Mouse (Mus musculus) bone marrow, adult 2 months (tissue): ENCODE data around the gene Pdhb. TPM values are rescaled to one million over a fixed set of nuclear protein-coding genes. Genes with fewer than 3 reads are reported as not detected.

Experiments used
- H3K27ac ChIP-seq: fragments of 200-500 bp; 2 replicates; pipeline ENCODE4 v1.5.1; 2012; ENCODE audit warnings: low read depth, mild to moderate bottlenecking, control low read depth, inconsistent platforms, low read length; ENCODE audit not compliant: control insufficient read depth, poor library complexity, insufficient read depth
- H3K4me1 ChIP-seq: fragments of 200-500 bp; 2 replicates; pipeline ENCODE4 v1.6.1; 2011; ENCODE audit warnings: low read length; ENCODE audit not compliant: control insufficient read depth, insufficient read depth
- H3K4me3 ChIP-seq: fragments of 200-500 bp; replicated peaks from 2 replicates; pipeline ENCODE3; 2011; ENCODE audit warnings: mild to moderate bottlenecking, low read depth, low read length, control low read depth; ENCODE audit not compliant: control insufficient read depth
- CTCF ChIP-seq: fragments of 200-500 bp; IDR thresholded peaks from 2 replicates; pipeline ENCODE4 v1.5.1; 2011; ENCODE audit warnings: low read length, control low read depth; ENCODE audit not compliant: control insufficient read depth, insufficient read depth
- POLR2A ChIP-seq: fragments of 200-500 bp; IDR thresholded peaks from 2 replicates; pipeline ENCODE4 v1.6.1; 2011; ENCODE audit warnings: low read depth, mild to moderate bottlenecking, control low read depth, low read length, borderline replicate concordance; ENCODE audit not compliant: control insufficient read depth
- WGBS: fragments of 180-500 bp; shearing (Covaris S2); methylation state at CpG from one replicate; pipeline ENCODE4 v1.1.7; 2018; 5-methylcytosine and 5-hydroxymethylcytosine counted together
- polyA plus RNA-seq: library from polyadenylated mRNA; stranded (reverse); fragments of >200 nt; gene quantifications from 2 replicates; pipeline ENCODE4 v1.2.4, GENCODE M21; 2011; ENCODE audit warnings: low replicate concordance; ENCODE audit not compliant: missing spikeins, insufficient read depth, insufficient read length

The Pdhb gene
- polyA plus RNA-seq, 1 experiment, result 77.9 TPM

DNA sequence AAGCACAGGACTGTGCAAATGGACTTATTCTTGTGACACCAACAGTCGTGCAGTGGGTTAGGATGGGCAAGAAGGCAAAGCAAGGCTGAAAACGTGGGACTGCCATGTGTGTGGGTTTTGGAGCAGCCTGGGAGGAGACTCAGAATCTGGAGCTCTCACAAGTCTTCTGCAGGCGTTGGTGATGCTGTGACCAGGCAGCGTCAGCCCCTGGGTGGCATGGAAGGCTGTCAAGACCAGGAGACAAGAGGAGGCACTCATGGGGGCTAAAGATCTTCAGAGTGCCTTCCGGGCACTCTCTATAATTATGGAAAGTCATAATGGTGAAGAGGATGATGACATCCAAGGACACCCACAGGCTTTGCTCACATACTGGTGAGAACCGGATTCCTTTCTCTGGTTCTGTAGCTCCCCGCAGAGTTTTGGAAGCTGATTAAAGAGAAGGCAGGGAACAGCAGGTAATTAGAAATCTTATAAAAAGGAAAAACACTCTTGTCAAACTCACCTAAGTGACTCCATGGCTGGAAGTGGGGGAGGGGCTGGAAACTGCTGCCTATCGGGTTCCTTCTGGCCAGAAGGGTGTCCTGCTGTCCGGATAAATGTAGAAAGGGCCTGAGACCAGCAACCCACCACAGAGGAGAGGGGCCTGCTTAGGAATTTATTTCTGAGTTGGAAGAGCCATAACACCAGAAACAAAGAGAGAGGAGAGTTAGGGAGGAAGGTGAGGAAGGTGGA, 33.5 kb upstream of the Pdhb start:
- H3K27ac ChIP-seq, result no peak overlapping the region
- no peaks in the 10 kb centered on the region for H3K4me1 ChIP-seq
- H3K4me3 ChIP-seq, result no peak overlapping the region
- WGBS, result 72% methylated on average over 9 of the region's 9 CpGs
- TF ChIP-seq POLR2A, result no peak
- no peak for TF ChIP-seq CTCF

- Histone ChIP-seq H3K4me1 (no peaks in the 10 kb centered on the region), H3K27ac (no peak overlapping the region), H3K4me3 (no peak overlapping the region)
- TF ChIP-seq POLR2A (no peak), CTCF (no peak)
- WGBS, result 65% methylated on average over 3 of the region's 3 CpGs
Measured at GRCm38 (mm10) chr14:8201715-8202114, 28.9 kb upstream of the Pdhb start.

DNA sequence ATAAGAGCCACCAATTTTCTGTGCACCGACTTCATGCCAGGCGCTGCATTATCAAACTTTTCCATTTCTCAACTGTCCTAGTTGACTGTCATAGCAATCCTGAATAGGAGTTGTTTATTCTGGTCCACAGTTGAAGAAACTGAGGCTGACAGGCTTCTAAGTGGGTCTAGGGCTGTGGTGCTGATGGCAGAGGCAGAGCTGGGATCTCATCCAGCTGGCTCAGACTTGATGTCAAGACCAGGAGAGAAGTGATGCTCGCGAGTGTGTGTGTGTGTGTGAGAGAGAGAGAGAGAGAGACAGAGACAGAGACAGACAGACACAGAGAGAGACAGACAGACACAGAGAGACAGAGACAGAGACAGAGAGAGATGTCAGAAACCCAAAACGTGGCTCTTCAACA, 27.9 kb upstream of the Pdhb start:
- H3K27ac ChIP-seq, result no peak overlapping the region
- 80% methylated on average over 5 of the region's 5 CpGs for WGBS

DNA sequence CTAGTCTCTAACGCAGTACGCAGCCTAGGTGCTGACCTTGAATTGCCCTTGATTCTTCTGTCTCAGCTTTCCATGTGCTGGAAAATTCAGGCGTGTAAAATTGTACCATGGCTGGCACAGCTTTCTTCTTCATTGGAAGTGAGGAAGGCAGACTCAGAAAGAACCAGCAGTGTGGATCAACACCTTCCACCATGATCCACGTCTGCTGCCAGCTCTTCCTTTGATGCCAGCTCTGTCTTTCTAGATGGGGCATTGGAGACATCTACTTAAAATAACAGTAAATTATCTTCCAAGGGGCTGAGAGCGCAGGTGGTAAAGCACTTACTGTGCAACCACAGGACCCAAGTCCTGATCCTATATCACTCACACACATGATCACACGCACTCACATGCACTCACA, 19.9 kb upstream of the Pdhb start:
- Histone ChIP-seq H3K27ac (no peak overlapping the region), H3K4me3 (no peak overlapping the region), H3K4me1 (no peaks in the 10 kb centered on the region)
- WGBS, result 84% methylated on average over 6 of the region's 6 CpGs
- TF ChIP-seq POLR2A (no peak), CTCF (no peak)

More for the DNA sequence above, 27.9 kb upstream of the Pdhb start:
- TF ChIP-seq CTCF (no peak), POLR2A (no peak)
- Histone ChIP-seq H3K4me1 (no peaks in the 10 kb centered on the region), H3K4me3 (no peak overlapping the region)

DNA sequence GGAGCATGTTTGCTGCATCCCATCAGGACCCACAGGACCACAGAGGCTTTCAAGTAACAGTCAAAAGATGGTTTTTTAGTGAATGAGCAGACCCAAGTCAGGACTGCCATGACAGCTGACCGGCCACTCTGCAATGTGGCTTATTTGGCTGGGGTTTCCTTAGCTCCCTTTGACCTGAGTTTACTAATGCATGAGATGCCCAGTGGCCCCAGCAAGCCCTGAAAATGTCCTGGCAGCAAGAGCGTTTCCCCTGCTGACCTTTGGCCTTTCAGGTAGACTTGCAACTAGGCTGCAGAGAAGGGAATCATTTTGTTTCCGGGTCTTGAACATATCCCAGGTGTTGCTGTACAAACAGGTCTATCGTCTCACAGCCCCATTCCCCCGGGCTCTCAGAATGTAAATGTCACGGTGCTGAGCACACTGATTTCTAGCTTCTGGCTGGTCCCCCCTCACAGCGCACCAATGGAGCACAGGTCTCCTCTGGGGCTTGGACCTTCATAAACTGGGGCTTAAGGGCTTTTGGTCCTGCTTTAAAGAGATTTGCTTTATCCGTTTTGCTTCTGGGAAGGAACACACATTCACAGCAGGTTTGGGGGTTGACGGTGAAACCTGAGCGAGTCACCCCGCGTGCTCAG, 18.6 kb upstream of the Pdhb start:
- no peaks in the 10 kb centered on the region for H3K4me1 ChIP-seq
- WGBS, result 85% methylated on average over 12 of the region's 12 CpGs
- H3K27ac ChIP-seq, result no peak overlapping the region
- no peak for TF ChIP-seq CTCF
- TF ChIP-seq POLR2A, result no peak
- H3K4me3 ChIP-seq, result no peak overlapping the region

- Histone ChIP-seq H3K27ac (no peak overlapping the region), H3K4me3 (no peak overlapping the region), H3K4me1 (no peaks in the 10 kb centered on the region)
- no peak for TF ChIP-seq CTCF
- TF ChIP-seq POLR2A, result no peak
- WGBS, result 84% methylated on average over 3 of the region's 3 CpGs
Measured at GRCm38 (mm10) chr14:8190556-8190955, 17.7 kb upstream of the Pdhb start.

GRCm38 (mm10) chr14:8186278-8187045, 13.6 kb upstream of the Pdhb start:
- Histone ChIP-seq H3K4me1 (no peaks in the 10 kb centered on the region), H3K4me3 (no peak overlapping the region), H3K27ac (no peak overlapping the region)
- TF ChIP-seq POLR2A, result no peak
- no peak for TF ChIP-seq CTCF
- 86% methylated on average over 6 of the region's 6 CpGs for WGBS

DNA sequence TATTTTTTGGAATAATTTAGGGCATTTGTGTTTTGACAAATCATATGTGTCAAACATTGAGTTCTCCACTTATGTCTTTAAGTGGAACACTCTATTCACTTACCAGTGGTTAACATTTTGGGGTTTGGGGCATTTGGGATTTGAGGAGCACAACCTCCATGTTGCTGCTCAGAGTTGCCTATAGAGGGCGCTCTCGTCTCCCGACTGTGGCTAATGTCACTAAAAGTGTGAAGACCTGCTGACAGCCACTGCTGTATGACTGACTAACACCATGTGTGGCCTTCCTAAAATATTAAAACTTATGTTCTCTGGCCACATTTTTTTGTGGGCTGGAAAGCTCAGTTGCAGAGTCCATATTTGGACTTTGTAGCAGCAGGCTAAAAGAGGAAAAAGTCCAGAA, 10.5 kb upstream of the Pdhb start:
- no peak overlapping the region for H3K4me3 ChIP-seq
- 62% methylated on average over 3 of the region's 3 CpGs for WGBS
- no peak overlapping the region for H3K27ac ChIP-seq
- TF ChIP-seq POLR2A (no peak), CTCF (peak; percentile 37; the same call in 1 of the 2 replicates)
- no peaks in the 10 kb centered on the region for H3K4me1 ChIP-seq
